22 mouse cellular contexts compared by ENCODE assay signal in the genomic region with DNA sequence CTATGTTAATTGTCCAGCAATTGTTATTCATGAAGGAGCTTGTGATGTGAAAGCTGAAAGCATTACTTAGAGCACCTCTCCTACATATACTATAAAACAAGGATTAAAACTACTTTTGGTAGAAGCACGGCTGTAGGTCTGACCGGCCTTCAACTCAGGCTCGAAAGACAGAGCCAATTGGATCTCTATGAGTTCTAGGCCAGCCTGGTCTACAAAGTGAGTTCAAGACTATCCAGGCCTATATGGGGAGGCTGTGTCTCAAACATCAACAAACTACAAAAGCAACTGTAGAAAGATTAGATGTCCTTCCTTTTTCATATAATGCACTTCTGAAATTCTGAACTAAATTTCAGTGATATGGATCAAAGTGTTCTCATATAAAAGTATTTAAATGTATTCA.
A peak's percentile ranks its signal among the peaks of the same experiment; 100 is the strongest.
DNase-seq lines count a peak whose midpoint lies in the region; ATAC-seq and TF ChIP-seq lines count a peak whose summit lies in the region.
"Had no signal": no experiment of that assay in that cellular context is flagged by ENCODE, and none has a peak within 500 bp of the region (broad histone marks: within the 10 kb centered on the region; RNA-seq: fewer than 3 reads in every experiment).

No protein-coding gene starts in this region.

- no peaks in the 10 kb centered on the region for H3K27me3 ChIP-seq in forebrain, embryonic 11.5 days (ENCODE audit: control insufficient read depth, insufficient read depth, low read length)
- H3K27me3 ChIP-seq in forebrain, embryonic 14.5 days (replicated peaks; ENCODE audit: control insufficient read depth, insufficient read depth, low read length), result no peaks in the 10 kb centered on the region
- H3K27me3 ChIP-seq in heart, embryonic 12.5 days (replicated peaks), result no peaks in the 10 kb centered on the region
- no peaks in the 10 kb centered on the region for H3K27me3 ChIP-seq in midbrain, embryonic 10.5 days (ENCODE audit: low read depth, poor library complexity, severe bottlenecking)
- H3K27me3 ChIP-seq in midbrain, postnatal 0 days (ENCODE audit: insufficient read depth, low read length), result no peaks in the 10 kb centered on the region
- no peaks in the 10 kb centered on the region for H3K27me3 ChIP-seq in midbrain, embryonic 11.5 days (ENCODE audit: control insufficient read depth, insufficient read depth, low read length)
- no peaks in the 10 kb centered on the region for H3K27me3 ChIP-seq in midbrain, embryonic 13.5 days
- H3K27me3 ChIP-seq: CH12.LX, Patski had no signal

- 70% methylated on average over 3 of the region's 3 CpGs for WGBS in forebrain, embryonic 11.5 days
- WGBS in forebrain, embryonic 14.5 days, result 49% methylated on average over 3 of the region's 3 CpGs
- WGBS in heart, embryonic 12.5 days, result 91% methylated on average over 3 of the region's 3 CpGs
- WGBS in midbrain, embryonic 10.5 days, result 93% methylated on average over 3 of the region's 3 CpGs
- 71% methylated on average over 3 of the region's 3 CpGs for WGBS in midbrain, postnatal 0 days
- WGBS in midbrain, embryonic 11.5 days, result 74% methylated on average over 3 of the region's 3 CpGs
- 63% methylated on average over 3 of the region's 3 CpGs for WGBS in midbrain, embryonic 13.5 days

- no peaks in the 10 kb centered on the region for H3K36me3 ChIP-seq in forebrain, embryonic 11.5 days (ENCODE audit: control insufficient read depth, insufficient read depth, low read length)
- H3K36me3 ChIP-seq in forebrain, embryonic 14.5 days (ENCODE audit: control insufficient read depth, insufficient read depth, low read length), result no peaks in the 10 kb centered on the region
- no peaks in the 10 kb centered on the region for H3K36me3 ChIP-seq in heart, embryonic 12.5 days
- no peaks in the 10 kb centered on the region for H3K36me3 ChIP-seq in midbrain, embryonic 10.5 days
- H3K36me3 ChIP-seq in midbrain, postnatal 0 days (ENCODE audit: insufficient read depth, low read length), result no peaks in the 10 kb centered on the region
- no peaks in the 10 kb centered on the region for H3K36me3 ChIP-seq in midbrain, embryonic 11.5 days (ENCODE audit: control insufficient read depth, insufficient read depth, low read length)
- H3K36me3 ChIP-seq in midbrain, embryonic 13.5 days, result no peaks in the 10 kb centered on the region

- H3K4me1 ChIP-seq in forebrain, embryonic 11.5 days (replicated peaks; ENCODE audit: control insufficient read depth, insufficient read depth, low read length), result peaks cover 2% of the 10 kb centered on the region; the same call in 1 of the 2 replicates
- peaks cover 5% of the 10 kb centered on the region for H3K4me1 ChIP-seq in forebrain, embryonic 14.5 days (ENCODE audit: control insufficient read depth, insufficient read depth, low read length)
- H3K4me1 ChIP-seq in heart, embryonic 12.5 days (replicated peaks), result no peaks in the 10 kb centered on the region
- H3K4me1 ChIP-seq in midbrain, embryonic 10.5 days, result peaks cover 10% of the 10 kb centered on the region; the same call in 1 of the 2 replicates
- no peaks in the 10 kb centered on the region for H3K4me1 ChIP-seq in midbrain, postnatal 0 days (ENCODE audit: insufficient read depth, low read length)
- no peaks in the 10 kb centered on the region for H3K4me1 ChIP-seq in midbrain, embryonic 11.5 days (ENCODE audit: control insufficient read depth, insufficient read depth, low read length)
- peaks cover 5% of the 10 kb centered on the region; the same call in 1 of the 2 replicates for H3K4me1 ChIP-seq in midbrain, embryonic 13.5 days (replicated peaks)

- no peak overlapping the region for H3K9ac ChIP-seq in forebrain, embryonic 11.5 days (ENCODE audit: low read length)
- no peak overlapping the region for H3K9ac ChIP-seq in forebrain, embryonic 14.5 days (ENCODE audit: low read length)
- no peak overlapping the region for H3K9ac ChIP-seq in heart, embryonic 12.5 days
- no peak overlapping the region for H3K9ac ChIP-seq in midbrain, postnatal 0 days (replicated peaks; ENCODE audit: low read length, poor library complexity, severe bottlenecking)
- no peak overlapping the region for H3K9ac ChIP-seq in midbrain, embryonic 11.5 days (ENCODE audit: low read length)
- H3K9ac ChIP-seq in midbrain, embryonic 13.5 days (replicated peaks), result no peak overlapping the region

- no peak for DNase-seq in forebrain, embryonic 11.5 days (ENCODE audit: low spot score)
- DNase-seq in forebrain, embryonic 14.5 days (ENCODE audit: low spot score), result no peak
- peak; percentile 67 for DNase-seq in heart, adult 11 months
- DNase-seq in midbrain, embryonic 10.5 days (ENCODE audit: low spot score), result no peak
- no peak for DNase-seq in midbrain, postnatal 0 days (ENCODE audit: low spot score)
- peak; percentile 82 for DNase-seq in midbrain, embryonic 11.5 days (ENCODE audit: low spot score, missing footprints)
- DNase-seq: adrenal gland, adult 2 months; adrenal gland, adult 8-10 months; adrenal gland, postnatal 10 days; adrenal gland, postnatal 14 days; adrenal gland, postnatal 25 days; adrenal gland, postnatal 36 days; B cell, adult 2 months; cerebellum, adult 11 months; cerebellum, adult 11-12 months had no signal

- H3K4me2 ChIP-seq in forebrain, embryonic 11.5 days (ENCODE audit: low read depth, low read length, severe bottlenecking), result no peak overlapping the region
- H3K4me2 ChIP-seq in forebrain, embryonic 14.5 days (ENCODE audit: low read length), result no peak overlapping the region
- H3K4me2 ChIP-seq in heart, embryonic 12.5 days, result no peak overlapping the region
- H3K4me2 ChIP-seq in midbrain, postnatal 0 days (ENCODE audit: low read depth, low read length, poor library complexity, severe bottlenecking), result no peak overlapping the region
- H3K4me2 ChIP-seq in midbrain, embryonic 11.5 days, result no peak overlapping the region
- H3K4me2 ChIP-seq in midbrain, embryonic 13.5 days (replicated peaks), result no peak overlapping the region

- ATAC-seq in forebrain, embryonic 11.5 days (replicated peaks; ENCODE audit: low FRiP score), result no peak
- no peak for ATAC-seq in forebrain, embryonic 14.5 days
- no peak for ATAC-seq in heart, embryonic 12.5 days (ENCODE audit: insufficient number of reproducible peaks, low FRiP score)
- ATAC-seq in midbrain, postnatal 0 days (ENCODE audit: low FRiP score), result no peak
- ATAC-seq in midbrain, embryonic 11.5 days (ENCODE audit: low FRiP score), result no peak
- no peak for ATAC-seq in midbrain, embryonic 13.5 days
- ATAC-seq: activated CD4-positive, CD25-positive, alpha-beta regulatory T cell, adult 4 months; CD4-positive, CD25-positive, alpha-beta regulatory T cell, adult 4 months; Patski had no signal

- no peak for TF ChIP-seq CTCF in midbrain, postnatal 0 days (IDR thresholded peaks at IDR 0.05)

- H3K4me3 ChIP-seq in forebrain, embryonic 11.5 days (ENCODE audit: low read depth, low read length), result no peak overlapping the region
- H3K4me3 ChIP-seq in forebrain, embryonic 14.5 days (ENCODE audit: low read depth, low read length), result no peak overlapping the region
- H3K4me3 ChIP-seq in heart, embryonic 12.5 days, result no peak overlapping the region
- no peak overlapping the region for H3K4me3 ChIP-seq in midbrain, embryonic 10.5 days
- H3K4me3 ChIP-seq in midbrain, postnatal 0 days (ENCODE audit: low read depth, low read length), result no peak overlapping the region
- H3K4me3 ChIP-seq in midbrain, embryonic 11.5 days (ENCODE audit: low read depth, low read length), result no peak overlapping the region
- no peak overlapping the region for H3K4me3 ChIP-seq in midbrain, embryonic 13.5 days (replicated peaks)

- H3K9me3 ChIP-seq in forebrain, embryonic 11.5 days (ENCODE audit: control insufficient read depth, low read length), result no peaks in the 10 kb centered on the region
- no peaks in the 10 kb centered on the region for H3K9me3 ChIP-seq in forebrain, embryonic 14.5 days (replicated peaks; ENCODE audit: control insufficient read depth, low read length)
- no peaks in the 10 kb centered on the region for H3K9me3 ChIP-seq in heart, embryonic 12.5 days (replicated peaks)
- H3K9me3 ChIP-seq in midbrain, embryonic 10.5 days (replicated peaks), result no peaks in the 10 kb centered on the region
- H3K9me3 ChIP-seq in midbrain, postnatal 0 days (ENCODE audit: low read length), result no peaks in the 10 kb centered on the region
- H3K9me3 ChIP-seq in midbrain, embryonic 11.5 days (ENCODE audit: control insufficient read depth, low read length), result no peaks in the 10 kb centered on the region
- H3K9me3 ChIP-seq in midbrain, embryonic 13.5 days, result no peaks in the 10 kb centered on the region
- H3K9me3 ChIP-seq: G1E had no signal

- peak overlapping the region; percentile 41; the same call in 1 of the 2 replicates for H3K27ac ChIP-seq in forebrain, embryonic 11.5 days (ENCODE audit: low read depth, low read length)
- H3K27ac ChIP-seq in forebrain, embryonic 14.5 days (ENCODE audit: low read depth, low read length), result no peak overlapping the region
- H3K27ac ChIP-seq in heart, embryonic 12.5 days (ENCODE audit: poor library complexity, severe bottlenecking), result no peak overlapping the region
- H3K27ac ChIP-seq in midbrain, embryonic 10.5 days (replicated peaks), result 0 out of 2 replicates have a peak overlapping the region, but pooled peaks have one; percentile 42
- H3K27ac ChIP-seq in midbrain, postnatal 0 days (ENCODE audit: low read depth, low read length), result no peak overlapping the region
- H3K27ac ChIP-seq in midbrain, embryonic 11.5 days (ENCODE audit: low read depth, low read length), result no peak overlapping the region
- no peak overlapping the region for H3K27ac ChIP-seq in midbrain, embryonic 13.5 days

Comparison
In these comparisons a context has a peak if more than half of its experiments do, and no peak if none do; other contexts are left out.
1. DNase-seq: peak in heart, adult 11 months (single experiment) and midbrain, embryonic 11.5 days (single experiment); none in forebrain, embryonic 11.5 days (single experiment), forebrain, embryonic 14.5 days (single experiment), midbrain, embryonic 10.5 days (single experiment) and midbrain, postnatal 0 days (single experiment).
2. H3K27ac ChIP-seq: peak in forebrain, embryonic 11.5 days (single experiment) and midbrain, embryonic 10.5 days (single experiment); none in forebrain, embryonic 14.5 days (single experiment), heart, embryonic 12.5 days (single experiment), midbrain, postnatal 0 days (single experiment), midbrain, embryonic 11.5 days (single experiment) and midbrain, embryonic 13.5 days (single experiment).